Mouse (Mus musculus) gastrocnemius, postnatal 25 days (tissue): ENCODE measurements around the gene Tctex1d1. TPM values are rescaled to one million over a fixed set of nuclear protein-coding genes. Genes with fewer than 3 reads are reported as not detected.

Experiments used
- total RNA-seq, 2 experiments: library from RNA; stranded (reverse); gene quantifications; 1 replicate in 1 of 2; 2 replicates in 1 of 2; pipeline ENCODE4 v1.2.3; 2021

Gene Tctex1d1
- total RNA-seq, 2 experiments from 2014 or later: not detected

Other genes with a start within 250 kb of the Tctex1d1 start
- gene Sgip1, start 237.3 kb upstream of the Tctex1d1 start, total RNA-seq: 1 to 10 TPM in 1 of 2 experiments, under 1 TPM in 1; 0.67 to 1.5 TPM
- not detected for gene Insl5, start 48.2 kb downstream of the Tctex1d1 start, total RNA-seq
- gene Mier1, start 135.8 kb downstream of the Tctex1d1 start, total RNA-seq: 10 to 100 TPM; 17.3 to 20.3 TPM
- 1 to 10 TPM in 1 of 2 experiments, under 1 TPM in 1; 0.59 to 1.1 TPM for gene Wdr78, start 135.9 kb downstream of the Tctex1d1 start, total RNA-seq
- gene Slc35d1, start 236.6 kb downstream of the Tctex1d1 start, total RNA-seq: 1 to 10 TPM; 5.2 to 5.4 TPM